Mouse (Mus musculus): ENCODE measurements around the gene 1110008P14Rik.

Gene 1110008P14Rik

GRCm38 (mm10) chr2:32381775-32382223, at the start of gene 1110008P14Rik:
Gene 1110008P14Rik, minus strand, starts transcription at chr2:32381938.
- DNase-seq (ENCODE audit: low read depth, low spot score), result peak; percentile 95

GRCm38 (mm10) chr2:32430701-32431676, 49.3 kb upstream of the 1110008P14Rik start:
- peak; percentile 94 for DNase-seq (ENCODE audit: low read depth, low spot score)

GRCm38 (mm10) chr2:32429215-32429891, 47.6 kb upstream of the 1110008P14Rik start:
- DNase-seq (ENCODE audit: low read depth, low spot score), result no peak

GRCm38 (mm10) chr2:32428262-32428722, 46.6 kb upstream of the 1110008P14Rik start:
- no peak for DNase-seq (ENCODE audit: low read depth, low spot score)

- no peak for DNase-seq (ENCODE audit: low read depth, low spot score)
Measured at GRCm38 (mm10) chr2:32427720-32428119, 46.0 kb upstream of the 1110008P14Rik start.

GRCm38 (mm10) chr2:32426141-32426540, 44.4 kb upstream of the 1110008P14Rik start:
- DNase-seq (ENCODE audit: low read depth, low spot score), result no peak

GRCm38 (mm10) chr2:32425568-32425967, 43.8 kb upstream of the 1110008P14Rik start:
- DNase-seq (ENCODE audit: low read depth, low spot score), result no peak

- DNase-seq (ENCODE audit: low read depth, low spot score), result no peak
Measured at GRCm38 (mm10) chr2:32424796-32425195, 43.1 kb upstream of the 1110008P14Rik start.

- DNase-seq (ENCODE audit: low read depth, low spot score), result peak; percentile 91
Measured at GRCm38 (mm10) chr2:32423481-32424331, 42.0 kb upstream of the 1110008P14Rik start.

- no peak for DNase-seq (ENCODE audit: low read depth, low spot score)
Measured at GRCm38 (mm10) chr2:32421851-32422251, 40.1 kb upstream of the 1110008P14Rik start.

GRCm38 (mm10) chr2:32420647-32421046, 38.9 kb upstream of the 1110008P14Rik start:
- DNase-seq (ENCODE audit: low read depth, low spot score), result no peak

- no peak for DNase-seq (ENCODE audit: low read depth, low spot score)
Measured at GRCm38 (mm10) chr2:32420066-32420608, 38.4 kb upstream of the 1110008P14Rik start.

- no peak for DNase-seq (ENCODE audit: low read depth, low spot score)
Measured at GRCm38 (mm10) chr2:32419359-32419758, 37.6 kb upstream of the 1110008P14Rik start.

GRCm38 (mm10) chr2:32418430-32419151, 36.9 kb upstream of the 1110008P14Rik start:
- no peak for DNase-seq (ENCODE audit: low read depth, low spot score)

- DNase-seq (ENCODE audit: low read depth, low spot score), result no peak
Measured at GRCm38 (mm10) chr2:32417486-32417885, 35.7 kb upstream of the 1110008P14Rik start.

- no peak for DNase-seq (ENCODE audit: low read depth, low spot score)
Measured at GRCm38 (mm10) chr2:32416556-32416955, 34.8 kb upstream of the 1110008P14Rik start.

GRCm38 (mm10) chr2:32415801-32416200, 34.1 kb upstream of the 1110008P14Rik start:
- no peak for DNase-seq (ENCODE audit: low read depth, low spot score)

GRCm38 (mm10) chr2:32413936-32414335, 32.2 kb upstream of the 1110008P14Rik start:
- DNase-seq (ENCODE audit: low read depth, low spot score), result no peak

- no peak for DNase-seq (ENCODE audit: low read depth, low spot score)
Measured at GRCm38 (mm10) chr2:32412742-32413531, 31.2 kb upstream of the 1110008P14Rik start.

GRCm38 (mm10) chr2:32411407-32411806, 29.7 kb upstream of the 1110008P14Rik start:
- no peak for DNase-seq (ENCODE audit: low read depth, low spot score)

Data from mesoderm, embryonic 11.5 days (tissue).